Mouse (Mus musculus) telencephalon, adult 2 months (tissue): ENCODE results near the gene Gtf2ird1.
"Not testable (repeated sequence)": the region's sequence is repeated elsewhere in the genome, so short reads cannot be mapped to it uniquely, and the experiment has no call there.

Experiments used
- DNase-seq: peaks from one replicate; pipeline ENCODE4 v3.0.0-alpha.2; 2011; ENCODE audit warnings: low read depth, low spot score

Gene Gtf2ird1

GRCm38 (mm10) chr5:134410307-134410836 is 46.1 kb downstream of the Gtf2ird1 start:
- DNase-seq: no peak

GRCm38 (mm10) chr5:134409606-134410306 is 46.8 kb downstream of the Gtf2ird1 start:
- no peak for DNase-seq

DNA sequence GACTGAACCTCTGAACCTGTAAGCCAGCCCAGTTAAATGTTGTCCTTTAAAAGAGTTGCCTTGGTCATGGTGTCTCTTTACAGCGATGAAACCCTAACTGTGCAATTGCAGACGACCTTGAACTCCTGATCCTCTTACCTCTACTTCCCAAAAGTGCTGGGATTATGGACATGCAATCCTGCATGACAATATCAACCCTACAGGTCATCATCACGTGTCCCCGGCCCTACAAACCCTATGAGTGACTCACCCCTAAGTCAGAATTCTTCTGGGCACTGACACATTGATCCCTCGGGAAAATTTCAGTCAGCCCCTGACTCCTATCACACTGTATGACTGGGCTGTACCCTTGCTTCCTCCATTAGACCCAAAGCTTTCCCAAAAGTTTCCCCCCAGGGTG is 48.4 kb downstream of the Gtf2ird1 start:
- no peak for DNase-seq

DNA sequence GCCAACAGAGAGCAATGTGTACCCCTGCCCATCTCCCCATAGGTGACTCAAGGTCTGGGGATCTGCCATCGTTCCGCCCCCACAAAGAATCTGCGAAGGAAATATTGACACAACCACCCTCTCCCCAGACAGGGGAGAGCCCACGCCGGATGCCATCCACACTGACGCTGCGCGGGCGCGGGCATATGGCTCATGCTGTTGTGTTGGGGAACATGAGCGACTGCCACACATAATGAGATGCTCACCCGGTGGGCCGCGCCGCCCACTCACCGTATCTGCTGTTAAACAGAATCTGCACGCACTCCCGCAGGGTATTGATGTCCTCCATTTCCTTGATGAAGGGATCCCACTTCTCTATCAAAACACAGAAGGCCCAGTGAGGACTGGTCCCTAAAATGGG is 54.7 kb downstream of the Gtf2ird1 start:
- peak; percentile 58 for DNase-seq

- DNase-seq: no peak
Observed at GRCm38 (mm10) chr5:134397434-134398163, 58.9 kb downstream of the Gtf2ird1 start.

- DNase-seq: no peak
Observed at GRCm38 (mm10) chr5:134396519-134396918, 60.0 kb downstream of the Gtf2ird1 start.

DNA sequence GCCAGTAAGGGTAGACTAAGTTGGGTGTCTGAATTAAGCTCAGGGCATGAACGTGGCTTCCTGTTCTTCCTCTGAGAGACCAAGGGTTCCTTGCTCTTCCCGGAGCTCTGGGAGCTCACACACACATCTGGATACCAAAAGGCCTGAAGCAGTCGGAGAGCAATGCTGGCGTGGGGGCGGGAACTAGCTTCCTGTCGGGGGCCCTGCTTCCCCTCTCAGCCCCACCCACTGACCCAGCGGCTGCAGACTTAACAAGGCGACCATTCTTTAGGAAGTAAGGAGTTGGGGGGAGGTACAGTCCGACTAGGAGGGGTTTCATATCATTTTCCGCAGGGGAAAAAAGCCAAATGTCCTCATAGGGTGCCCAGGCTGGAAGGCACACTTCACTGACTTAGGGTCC is 61.9 kb downstream of the Gtf2ird1 start:
- no peak for DNase-seq

- no peak for DNase-seq
Observed at GRCm38 (mm10) chr5:134393624-134394023, 62.9 kb downstream of the Gtf2ird1 start.

GRCm38 (mm10) chr5:134385106-134385505 is 71.4 kb downstream of the Gtf2ird1 start:
- peak; percentile 21 for DNase-seq

DNA sequence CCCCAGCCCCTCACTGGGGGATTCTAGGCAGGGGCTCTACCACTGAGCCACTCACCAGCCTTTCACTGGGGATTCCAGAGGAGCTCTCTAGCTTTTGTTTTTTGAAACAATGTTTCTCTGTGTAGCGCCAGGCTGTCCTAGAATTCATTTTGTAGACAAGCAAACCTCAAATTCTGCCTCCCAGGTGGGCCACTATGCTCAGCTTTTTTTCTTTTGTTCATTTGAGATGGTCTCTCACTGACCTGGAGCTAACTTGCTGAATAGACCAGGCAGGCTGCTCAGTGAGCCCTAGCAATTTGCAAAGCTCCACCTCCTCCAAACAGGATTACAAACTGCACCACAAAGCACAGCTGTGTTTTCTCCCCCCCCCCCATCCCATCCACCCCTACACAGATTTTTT is 81.3 kb downstream of the Gtf2ird1 start:
- no peak for DNase-seq

DNA sequence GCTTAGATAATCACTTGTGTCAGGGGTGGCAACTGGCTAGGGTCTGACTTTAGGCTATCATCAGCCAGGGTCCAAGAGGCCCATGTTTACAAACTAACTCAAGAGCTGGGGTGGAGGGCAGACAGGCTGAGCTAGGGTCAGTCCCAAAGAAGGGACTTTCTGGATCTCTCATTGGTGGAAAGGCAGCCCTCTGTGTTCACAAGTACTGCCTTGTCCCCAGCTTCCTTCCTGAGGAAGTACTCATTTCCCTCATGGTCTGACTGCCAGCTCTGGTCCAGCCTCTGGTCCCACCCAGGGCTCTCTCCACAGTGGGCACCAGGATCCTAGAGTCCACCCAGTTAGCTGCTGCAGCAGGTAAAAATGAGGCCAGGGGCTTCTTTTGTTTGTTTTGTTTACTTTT is 82.0 kb downstream of the Gtf2ird1 start:
- DNase-seq: no peak

GRCm38 (mm10) chr5:134373912-134374488 is 82.5 kb downstream of the Gtf2ird1 start:
- DNase-seq: no peak

- DNase-seq: no peak
Observed at GRCm38 (mm10) chr5:134372926-134373658, 83.4 kb downstream of the Gtf2ird1 start.

GRCm38 (mm10) chr5:134371511-134372289 is 84.8 kb downstream of the Gtf2ird1 start:
- DNase-seq: no peak

DNA sequence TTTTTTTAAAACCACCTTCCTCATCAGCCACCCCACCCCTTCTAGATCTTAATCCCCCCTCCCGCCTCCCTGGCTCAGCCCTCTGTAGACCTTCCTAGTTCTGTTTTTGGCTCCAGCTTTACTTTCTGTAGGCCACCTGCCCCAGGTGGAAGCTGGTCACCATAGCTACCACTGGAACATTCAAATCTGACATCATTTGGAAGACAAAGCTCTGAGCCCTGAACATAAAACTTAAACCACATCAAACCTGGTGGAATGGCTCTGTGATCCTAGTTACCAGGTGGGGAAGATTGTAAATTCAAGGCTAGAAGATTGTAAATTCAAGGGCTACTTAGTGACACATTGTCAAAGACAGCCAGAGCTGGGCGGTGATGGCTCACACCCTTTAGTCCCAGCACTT is 85.7 kb downstream of the Gtf2ird1 start:
- DNase-seq: no peak

DNA sequence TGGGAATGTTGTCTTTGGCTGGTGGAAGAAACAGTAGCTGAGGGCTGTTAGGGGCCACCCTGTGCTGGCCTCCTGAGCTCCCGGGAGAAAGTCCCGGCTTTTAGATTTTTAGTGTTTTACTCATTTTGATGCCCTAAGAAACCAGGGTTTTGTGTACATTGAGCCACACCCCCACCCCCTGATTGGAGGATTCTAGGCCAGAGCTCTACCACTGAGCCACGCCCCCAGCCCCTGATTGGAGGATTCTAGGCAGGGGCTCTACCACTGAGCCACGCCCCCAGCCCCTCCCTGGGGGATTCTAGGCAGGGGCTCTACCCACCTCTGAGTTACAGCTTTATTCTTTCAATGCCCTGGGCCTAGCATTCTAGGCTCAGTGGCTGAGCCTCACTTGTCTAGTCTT is 97.4 kb downstream of the Gtf2ird1 start:
- no peak for DNase-seq

DNA sequence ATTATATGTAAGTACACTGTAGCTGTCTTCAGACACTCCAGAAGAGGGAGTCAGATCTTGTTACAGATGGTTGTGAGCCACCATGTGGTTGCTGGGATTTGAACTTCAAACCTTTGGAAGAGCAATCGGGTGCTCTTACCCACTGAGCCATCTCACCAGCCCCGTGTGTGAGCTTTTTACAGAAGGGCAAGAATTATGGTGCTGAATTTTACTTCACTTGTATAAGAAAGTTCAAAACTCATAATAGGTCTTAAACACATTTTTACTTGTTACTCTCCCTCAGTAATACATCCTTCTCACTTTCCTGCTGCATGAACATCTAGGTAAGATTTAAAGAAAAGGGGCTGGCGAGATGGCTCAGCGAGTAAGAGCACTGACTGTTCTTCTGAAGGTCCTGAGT is 101.1 kb downstream of the Gtf2ird1 start:
- DNase-seq: not testable (repeated sequence)

DNA sequence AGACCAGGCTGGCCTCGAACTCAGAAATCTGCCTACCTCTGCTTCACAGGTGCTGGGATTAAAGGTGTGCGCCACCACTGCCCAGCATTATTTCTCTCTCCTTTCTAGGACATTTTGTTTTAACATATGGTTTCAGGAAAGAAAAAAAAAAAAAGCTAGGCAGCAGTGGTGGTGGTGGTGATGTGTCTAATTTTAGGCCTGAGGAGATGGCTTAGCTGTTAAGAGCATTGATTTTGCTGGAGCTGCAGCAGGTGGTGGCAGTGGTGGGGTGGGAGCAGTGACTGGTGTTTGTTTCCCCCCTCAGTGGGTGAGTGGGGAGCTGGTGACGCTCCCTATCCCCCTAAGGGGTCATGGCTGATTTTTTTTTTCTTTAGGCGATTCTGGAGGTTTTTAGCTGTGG is 103.4 kb downstream of the Gtf2ird1 start:
- DNase-seq: peak; percentile 68

DNA sequence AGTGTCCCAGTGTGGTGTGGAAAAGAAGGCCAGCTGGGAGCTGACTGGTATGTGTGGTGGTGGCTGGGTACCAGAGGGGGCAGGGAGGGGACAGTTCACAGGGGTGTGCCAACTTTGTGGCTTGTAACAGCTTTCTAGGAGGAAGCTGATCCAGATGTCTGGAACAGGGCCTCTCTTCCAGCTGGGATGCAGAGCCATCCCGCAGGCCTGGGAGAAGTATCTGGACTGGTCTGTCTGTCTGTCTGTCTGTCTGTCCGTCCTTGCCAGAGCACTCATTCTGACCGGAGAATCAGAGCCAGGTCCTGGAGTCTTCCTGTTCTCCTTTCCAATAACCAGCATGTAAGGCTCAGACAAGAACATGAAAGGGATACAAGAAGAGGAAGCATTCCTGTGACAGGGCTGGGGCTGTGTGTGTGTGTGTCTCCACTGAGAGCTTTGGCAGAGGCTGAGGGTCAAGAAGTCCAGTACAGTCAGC is 104.0 kb downstream of the Gtf2ird1 start:
- no peak for DNase-seq

DNA sequence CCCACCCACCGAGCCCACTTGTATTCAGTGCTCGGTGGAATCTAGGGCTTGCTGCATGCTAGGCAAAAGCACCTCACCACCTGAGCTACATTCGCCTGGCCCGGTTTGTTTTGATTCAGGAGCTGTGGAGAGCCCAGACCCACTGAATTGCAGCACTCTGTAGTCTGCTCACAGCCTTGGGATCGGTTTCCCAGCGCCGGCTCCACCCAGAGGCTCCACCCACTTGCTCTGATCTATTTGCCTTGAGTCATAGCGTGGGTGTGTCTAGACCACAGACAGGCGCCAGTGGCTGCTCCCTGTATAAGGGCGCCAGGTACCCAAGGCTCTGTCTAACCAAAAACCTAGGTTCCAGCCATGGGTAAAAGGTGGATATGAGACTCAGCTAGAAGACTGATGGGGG is 105.9 kb downstream of the Gtf2ird1 start:
- DNase-seq: peak; percentile 53

GRCm38 (mm10) chr5:134347066-134347465 is 109.5 kb downstream of the Gtf2ird1 start:
- DNase-seq: no peak
